Mouse (Mus musculus) spleen, postnatal 4 days (tissue): ENCODE measurements around the gene Sgk1.

Experiments used
- DNase-seq, 2 experiments: peaks; one replicate each; pipeline ENCODE4 v3.0.0; 2022; ENCODE audit warnings: low spot score in 2 of 2

Gene Sgk1

DNA sequence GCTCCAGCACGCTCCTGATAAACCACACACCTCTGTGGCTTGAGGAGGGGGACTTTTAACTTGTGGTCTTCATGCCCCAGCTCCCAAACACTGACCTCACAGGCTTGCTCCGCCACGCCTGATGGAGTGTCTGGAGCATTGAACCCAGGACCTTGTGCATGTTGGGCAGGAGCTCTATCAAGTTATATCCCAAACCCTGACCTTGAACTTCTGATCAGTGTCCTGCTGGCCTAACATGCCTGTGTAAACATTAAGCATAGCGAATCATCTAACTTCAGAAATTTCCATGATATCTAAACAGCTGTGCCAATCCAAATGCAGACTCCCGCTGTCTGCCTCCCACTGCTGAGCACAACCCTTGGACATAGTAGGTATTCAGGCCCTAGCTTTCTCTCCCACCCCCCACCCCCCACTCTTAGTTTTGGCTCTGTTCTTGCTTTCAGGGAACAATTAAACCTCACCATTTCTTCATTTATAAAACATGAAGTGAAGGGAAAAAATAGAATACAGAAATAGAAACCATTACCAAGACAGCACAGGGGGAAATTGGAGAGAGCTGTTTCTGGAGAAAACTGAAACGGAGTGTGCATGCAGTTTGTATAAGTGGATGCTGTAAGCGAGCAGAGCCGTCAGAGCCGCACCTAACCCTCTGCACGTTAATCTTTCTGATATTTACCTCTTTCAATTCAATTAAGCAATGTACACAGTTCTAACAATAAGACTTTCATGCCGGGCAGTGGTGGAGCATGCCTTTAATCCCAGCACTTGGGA is 34.5 kb downstream of the Sgk1 start:
- DNase-seq: no peak

DNA sequence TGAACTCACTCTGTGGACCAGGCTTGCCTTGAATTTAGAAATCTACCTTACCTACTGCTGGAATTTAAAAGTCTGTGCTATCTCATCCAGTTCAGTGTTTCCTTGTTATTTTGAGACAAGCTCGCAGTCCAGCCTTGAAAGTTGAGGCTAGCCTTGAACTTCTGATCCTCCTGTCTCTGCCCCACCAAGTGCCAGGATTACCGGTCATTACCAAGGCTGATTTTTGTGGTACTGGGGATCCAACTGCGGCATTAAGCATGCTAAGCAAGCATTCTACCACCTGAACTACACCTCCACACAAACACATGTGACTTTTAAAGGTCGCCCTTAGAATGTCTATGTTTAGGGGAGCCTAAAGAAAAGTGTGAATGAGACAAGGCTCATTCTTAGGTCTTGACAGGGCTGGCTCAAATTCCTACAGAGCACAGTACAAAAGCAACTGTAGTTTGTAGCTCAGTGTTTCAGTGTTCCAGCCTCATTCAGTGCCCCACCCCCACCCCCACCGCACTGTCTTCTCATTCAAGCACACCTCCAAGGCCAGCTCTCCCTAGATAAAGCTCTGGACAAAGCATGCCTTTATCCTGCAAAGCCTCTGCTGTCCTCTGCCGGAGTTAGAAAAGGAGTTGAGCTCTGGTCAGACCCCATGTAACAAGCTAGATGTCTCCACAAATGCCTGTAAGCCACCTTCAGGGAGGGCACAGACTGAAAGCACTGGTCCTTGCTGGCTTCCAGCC is 36.2 kb downstream of the Sgk1 start:
- DNase-seq: no peak

DNA sequence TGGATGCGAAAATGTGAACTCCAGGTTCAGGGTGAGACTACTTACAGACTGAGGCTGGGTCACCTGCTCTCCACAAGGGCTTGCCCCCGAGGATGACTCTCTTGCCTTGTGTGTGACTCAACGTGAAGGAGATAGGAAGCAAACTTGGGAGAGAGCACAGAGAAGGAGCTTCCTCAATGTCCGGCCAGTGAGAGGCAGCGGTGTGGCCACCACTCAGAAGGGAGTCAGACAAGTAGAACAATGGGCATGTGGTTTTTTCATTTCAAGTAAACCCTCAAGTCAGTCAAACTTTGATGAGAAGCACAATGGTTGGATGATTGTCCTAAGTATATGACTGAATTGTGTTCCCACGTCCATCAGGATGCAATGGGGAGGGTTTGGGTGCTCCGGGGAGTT is 36.8 kb downstream of the Sgk1 start:
- DNase-seq: no peak

DNA sequence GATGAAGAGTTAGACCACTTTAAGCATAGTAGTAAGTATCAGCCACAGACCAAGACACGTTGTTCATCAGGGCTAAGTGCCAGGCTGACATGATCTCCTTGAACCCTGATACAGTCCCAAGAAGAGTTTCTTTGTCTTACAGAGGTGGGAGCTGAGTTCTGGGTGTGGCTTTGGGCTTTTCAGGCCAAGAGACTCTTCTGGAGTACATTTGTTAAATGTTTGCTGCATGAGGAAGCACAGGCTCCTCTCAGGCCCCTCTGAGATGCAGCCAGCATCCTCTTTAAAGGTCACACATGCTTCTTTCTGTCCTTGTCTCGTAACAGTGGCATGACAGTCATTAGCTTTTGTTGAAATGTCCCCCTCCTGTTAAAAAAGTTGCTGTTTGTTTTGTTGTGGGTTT is 38.6 kb downstream of the Sgk1 start:
- no peak for DNase-seq

DNA sequence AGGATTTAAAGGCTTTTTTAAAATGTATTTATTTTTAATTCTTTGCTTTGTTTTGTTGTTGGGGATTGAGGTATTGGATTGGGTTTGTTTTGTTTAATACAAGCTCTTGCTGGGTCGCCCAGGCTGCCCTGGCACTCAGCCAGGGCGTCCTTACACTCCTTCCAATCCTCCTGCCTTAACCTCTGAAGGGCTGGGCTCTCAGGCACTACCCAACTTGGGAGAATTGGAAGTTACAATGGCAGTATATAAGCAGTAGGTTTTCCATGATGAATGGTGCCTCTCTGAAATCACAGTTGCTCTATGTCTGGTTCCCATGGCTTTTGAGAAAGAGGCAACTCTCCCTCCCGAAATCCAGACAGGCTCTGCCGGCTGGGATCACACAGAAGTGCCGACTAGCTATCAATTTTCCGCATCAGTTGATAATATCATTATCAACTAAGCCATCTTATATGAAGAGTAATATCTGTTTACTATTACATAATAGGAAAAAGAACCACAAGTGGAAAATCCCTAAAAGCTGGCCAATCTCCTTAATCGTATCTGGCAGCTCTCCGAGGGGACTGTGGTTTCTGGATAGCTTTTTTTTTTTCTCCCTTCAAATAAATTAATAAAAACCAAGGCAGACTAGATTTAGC is 40.8 kb downstream of the Sgk1 start:
- DNase-seq: no peak

DNA sequence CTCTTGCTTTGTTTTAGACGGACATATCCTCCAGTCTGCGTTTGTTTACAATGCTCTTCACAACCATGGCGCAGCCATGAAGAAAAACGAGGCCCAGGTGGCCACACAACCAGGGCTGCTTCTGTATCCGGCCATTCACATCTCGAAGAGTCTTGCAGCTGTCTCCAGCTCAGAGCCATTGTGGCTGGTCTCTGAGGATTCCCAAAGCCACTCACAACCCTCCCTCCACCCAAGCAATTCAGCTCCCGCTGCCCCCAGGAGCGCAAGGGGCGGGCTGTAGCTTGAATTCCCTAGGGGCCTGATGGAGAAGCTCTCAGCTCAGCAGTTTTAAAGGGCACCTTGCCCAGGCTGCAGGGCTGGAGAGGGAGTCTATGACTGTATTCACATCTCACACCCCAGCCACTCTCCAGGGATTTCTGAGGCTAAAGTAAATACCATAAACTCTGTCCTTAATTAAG is 41.5 kb downstream of the Sgk1 start:
- DNase-seq: no peak

DNA sequence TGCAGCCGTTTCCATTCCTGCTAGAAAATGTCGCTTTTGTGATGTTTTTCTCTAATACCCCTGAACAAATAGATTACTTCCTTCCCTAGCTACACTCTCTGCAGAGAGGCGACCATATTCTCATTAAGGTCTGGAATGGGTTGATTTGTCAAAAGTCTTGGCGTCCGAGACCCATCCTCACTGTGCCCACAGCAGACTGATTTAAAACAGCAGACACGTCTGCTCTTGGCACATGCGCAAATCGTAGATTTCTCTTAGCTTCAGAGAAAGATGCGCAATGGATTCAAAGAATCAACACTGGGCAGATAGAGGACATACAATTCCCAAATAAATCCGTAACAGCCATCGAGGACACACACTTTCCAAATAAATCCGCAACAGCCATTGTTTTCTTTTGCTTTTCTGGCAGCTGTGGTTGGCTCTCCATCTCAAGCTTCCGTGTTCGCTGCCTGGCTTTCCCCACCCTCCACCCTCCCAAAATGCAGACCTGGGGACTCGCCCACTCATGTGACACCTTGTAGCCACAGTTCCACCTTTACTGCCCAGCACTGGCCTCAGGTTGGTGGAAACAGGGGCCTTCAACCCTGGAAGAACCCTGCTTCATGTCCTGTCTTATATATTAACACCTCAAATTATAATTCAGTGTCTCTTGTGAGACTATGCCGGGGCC is 42.2 kb downstream of the Sgk1 start:
- no peak for DNase-seq

DNA sequence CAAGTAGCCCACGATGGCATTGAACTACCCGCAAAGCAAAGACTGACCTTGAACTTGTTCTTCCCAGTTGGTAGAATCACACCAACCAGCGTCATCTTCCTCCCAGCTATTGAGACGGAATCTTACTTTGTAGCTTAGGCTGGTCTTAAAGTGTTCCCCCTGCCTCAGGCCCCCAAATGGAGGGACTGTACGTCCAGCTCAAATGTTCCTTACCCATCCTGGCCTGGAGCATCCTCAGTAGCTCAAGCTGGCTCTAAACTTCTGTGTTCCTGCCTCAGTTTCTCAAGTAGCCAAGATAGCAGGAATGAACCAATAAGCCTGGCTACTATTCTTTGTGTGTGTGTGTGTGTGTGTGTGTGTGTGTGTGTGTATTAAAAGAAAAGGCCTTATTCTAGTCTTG is 45.0 kb downstream of the Sgk1 start:
- no peak for DNase-seq

DNA sequence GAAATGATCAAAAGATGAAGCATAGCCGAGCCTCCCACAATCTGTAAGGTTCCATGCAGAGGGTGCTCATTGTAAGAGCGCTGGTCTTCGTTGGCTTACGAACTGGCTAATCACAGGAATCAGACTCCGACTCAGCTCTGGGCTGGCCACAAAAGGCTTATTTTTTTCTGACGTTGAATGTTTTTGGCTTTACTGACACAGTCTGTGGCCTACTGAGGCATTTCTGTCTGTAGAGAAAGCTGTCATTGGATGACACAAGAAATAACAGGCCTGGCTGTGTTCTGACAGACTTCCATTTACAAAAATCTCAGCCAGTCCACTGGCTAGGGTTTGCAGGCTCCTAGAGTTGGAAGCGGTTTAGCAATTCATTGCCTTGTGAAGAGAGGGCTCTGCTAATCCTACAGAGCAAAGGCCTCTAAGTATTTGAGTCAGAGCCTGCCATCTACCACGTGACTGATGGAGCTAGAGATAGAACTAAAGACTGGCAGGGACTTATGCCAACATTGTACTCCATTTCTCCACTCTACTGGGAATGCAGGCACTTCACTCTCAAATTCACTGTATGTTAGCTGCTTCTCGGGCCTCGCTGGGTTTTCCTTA is 48.9 kb downstream of the Sgk1 start:
- DNase-seq: no peak

DNA sequence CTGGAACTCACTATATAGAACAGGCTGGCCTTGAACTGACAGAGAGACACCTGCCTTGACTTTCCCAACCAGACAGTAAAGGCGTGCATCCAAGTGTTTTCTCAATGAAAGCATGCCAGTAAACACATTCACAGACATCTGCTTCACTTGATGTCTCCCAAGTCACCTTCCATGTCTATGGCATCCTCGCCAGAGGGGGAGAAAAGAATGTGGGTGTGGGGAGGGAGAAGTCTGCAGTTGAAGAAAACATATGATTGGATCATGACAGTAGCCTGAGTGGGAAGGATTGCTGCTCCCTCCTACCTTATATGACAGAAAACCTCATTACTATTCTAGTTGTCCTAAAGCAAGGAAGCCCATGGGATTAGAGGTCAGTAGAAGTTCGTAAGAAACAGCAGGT is 50.8 kb downstream of the Sgk1 start:
- DNase-seq: no peak

DNA sequence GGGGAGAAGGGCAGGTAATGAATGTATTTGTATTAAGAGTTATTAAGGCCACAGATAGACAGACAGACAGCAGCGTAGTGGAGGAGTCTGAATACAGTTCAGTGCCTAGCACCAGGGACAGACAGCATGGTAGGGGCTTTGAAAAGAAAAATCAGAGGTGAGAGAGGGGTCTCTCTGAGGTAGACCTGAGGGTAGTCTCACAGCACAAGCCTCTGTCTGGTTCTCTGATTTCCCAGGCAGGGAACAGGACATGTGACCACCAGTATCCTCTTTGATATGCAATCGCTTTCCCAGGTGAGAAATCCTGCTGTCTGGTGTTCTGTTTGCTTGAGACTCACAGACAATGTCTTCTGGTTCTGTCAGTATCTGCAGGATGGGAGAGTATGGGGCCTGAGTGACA is 52.8 kb downstream of the Sgk1 start:
- DNase-seq: no peak

DNA sequence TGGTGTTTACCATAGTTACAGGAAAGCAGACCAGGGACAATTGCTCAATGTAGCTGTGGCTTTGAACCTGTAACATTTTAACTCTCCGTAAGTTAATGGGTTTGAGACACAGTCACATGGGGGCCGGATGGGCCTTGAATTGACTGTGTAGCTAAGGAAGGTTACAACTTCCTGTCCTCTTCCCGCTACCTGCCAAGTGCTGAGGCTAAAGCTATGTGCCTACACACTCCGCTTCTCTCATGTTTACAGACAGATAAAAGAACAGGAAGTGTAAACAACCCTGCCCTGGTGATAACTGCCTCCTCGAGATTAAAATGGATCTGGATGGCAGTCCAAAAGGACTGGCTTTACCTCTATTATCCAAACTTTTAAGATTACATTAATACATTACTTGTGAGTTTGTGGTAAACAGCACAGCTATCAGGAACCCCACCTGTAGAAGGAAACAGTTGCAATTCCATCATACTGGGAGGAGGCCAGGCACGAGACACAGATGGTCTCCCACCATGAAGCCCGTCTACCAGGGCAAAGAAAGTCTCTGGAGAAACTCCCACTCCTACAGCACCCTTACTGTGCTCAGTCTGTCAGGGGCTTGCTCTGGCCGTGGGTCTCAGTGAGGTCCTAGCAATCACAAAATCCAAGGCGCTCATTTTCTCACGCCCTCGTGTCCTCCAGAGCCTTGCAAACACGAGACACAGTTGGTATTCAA is 54.7 kb downstream of the Sgk1 start:
- DNase-seq: no peak

DNA sequence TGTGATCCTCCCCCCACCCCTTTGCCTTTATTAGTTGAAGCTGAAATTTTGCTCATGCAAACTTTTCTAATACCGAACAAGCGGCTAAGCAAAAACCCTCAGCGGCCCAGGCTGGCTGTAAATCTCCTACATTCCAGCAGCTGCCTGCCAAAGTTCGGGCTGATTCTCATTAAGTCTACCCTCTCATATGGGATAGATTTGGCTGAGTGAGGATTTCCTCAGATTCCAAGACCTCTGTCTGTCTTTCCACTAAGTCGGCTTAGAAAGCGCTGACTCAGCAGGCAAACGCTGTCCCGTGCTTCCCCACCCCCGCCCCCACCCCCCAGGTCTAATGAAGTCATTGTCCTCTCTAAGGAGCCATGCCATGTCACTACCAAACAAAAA is 55.2 kb downstream of the Sgk1 start:
- DNase-seq: no peak

DNA sequence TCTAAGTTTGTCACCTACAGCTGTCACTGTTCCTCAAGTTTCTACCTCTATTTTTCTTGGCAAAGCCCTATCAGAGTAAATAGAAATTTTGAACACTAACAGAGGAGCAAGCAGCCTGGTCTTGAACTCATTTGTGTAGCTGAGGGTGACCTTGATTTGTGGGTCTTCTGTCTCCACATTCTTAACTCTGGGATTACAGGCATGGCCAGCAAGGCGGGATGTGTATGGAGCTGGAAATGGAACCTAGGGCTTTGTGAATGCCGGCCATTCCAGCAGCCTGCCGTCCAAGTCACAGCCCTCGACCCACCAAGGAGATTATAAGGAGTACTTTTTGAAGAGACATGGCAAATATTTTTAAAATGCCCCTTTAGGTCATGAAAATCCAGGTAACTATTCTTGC is 56.2 kb downstream of the Sgk1 start:
- DNase-seq: no peak

DNA sequence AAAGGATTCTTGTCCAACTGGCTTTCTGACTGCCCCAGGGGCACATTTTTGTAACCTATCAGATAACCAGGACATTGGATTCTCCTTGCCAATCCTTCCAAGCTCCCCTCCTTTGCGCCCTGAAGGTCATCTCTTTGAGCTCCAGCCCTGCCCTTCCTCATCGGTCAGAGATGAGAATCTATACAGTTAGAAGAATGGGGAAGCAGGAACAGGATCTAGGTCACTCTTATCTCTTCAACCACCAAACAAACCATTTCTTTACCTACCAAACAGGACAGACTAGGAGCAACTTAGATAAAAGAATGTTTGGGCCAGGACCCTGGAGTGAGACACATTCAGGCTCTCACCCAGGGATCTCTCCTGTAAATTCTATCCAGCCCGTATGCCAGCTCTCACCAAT is 59.3 kb downstream of the Sgk1 start:
- DNase-seq: no peak

DNA sequence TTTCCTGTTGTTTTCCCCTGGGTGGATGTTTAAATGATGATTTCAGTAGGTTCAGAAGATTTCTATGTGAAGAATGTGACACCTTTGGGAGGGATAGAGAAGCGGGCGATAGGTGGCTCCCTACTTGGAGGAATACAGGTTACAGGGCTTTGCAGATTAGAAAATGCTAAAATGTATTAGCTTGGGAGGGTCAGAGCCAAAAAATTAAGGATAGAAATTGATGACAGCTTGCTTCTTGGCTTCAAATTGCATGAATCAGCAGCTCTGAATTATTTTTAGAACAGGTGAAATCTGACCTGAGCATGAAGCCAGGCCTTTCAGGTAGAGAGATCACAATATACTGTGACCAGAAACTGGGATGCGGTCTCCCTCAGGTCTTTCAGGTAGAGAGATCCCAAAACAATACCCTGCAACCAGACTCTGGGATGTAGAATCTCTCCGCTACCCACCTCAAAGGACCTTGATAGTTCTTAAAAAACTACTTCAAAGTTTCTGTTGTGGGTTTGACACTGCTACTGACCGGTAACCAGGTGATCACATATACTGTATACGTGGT is 61.2 kb downstream of the Sgk1 start:
- no peak for DNase-seq

DNA sequence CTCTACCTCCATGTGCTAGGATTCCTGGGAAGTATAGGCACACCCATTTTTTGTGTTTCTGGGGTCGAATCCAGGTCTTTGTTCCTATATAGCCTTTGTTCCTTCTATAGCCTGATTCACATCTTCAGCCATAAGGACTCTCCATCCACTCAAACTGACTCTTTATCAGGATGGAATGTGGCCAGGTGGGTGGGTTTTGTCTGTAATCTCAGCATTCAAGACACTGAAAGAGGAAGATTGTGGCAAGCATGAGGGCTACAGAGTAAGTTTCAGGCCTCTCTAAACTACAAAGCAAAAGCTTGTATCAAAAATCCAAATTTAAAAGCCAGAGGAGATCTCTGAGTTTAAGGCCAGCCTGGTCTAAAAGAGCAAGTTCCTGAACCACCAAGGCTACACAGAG is 63.2 kb downstream of the Sgk1 start:
- DNase-seq: no peak

DNA sequence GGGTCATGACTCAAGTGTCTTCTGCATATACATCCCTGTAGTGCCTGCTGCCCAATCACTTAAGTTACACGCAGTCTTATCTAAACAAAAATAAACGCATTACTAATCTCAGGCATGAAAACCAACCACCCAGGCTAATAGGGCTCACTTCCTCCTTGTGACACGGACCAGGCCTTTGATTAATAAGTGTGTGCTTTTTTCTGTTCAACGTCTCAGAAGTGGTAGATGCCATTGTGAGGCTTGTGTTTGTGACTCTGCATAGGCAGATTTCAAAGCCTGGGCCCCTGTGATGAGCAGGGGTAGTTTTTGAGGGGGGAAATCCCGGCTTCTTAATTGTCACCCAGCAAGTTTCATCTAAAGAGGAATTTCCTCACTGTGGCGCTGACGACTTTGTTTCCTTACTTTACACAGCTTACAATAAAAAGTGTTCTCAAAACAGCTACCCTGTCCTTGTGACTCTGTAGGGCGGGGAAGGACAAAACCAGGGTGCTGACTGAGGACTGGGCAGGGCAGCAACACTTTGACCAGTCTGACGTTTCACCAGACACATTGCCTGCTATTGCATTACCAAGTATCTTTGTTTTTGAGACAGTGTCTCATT is 64.9 kb downstream of the Sgk1 start:
- DNase-seq: no peak

DNA sequence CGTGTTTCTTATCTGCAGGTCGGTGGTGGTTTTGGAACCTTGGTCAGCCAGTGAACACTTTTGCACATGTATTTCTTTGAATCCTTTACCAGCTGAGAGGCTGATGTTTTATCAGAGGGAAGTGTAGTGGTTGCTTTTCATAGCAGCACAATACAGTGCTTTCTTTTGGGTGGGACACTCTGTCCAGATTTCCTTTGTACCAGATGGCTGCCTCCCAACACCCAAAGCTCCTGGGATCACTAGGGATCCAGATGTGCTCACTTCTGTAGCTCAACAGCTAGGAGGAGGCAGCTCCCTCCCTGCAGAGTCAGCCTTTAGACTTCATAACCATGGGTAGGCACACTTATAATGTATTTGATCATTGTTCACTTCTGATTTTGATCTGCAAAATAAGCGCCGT is 70.5 kb downstream of the Sgk1 start:
- no peak for DNase-seq

DNA sequence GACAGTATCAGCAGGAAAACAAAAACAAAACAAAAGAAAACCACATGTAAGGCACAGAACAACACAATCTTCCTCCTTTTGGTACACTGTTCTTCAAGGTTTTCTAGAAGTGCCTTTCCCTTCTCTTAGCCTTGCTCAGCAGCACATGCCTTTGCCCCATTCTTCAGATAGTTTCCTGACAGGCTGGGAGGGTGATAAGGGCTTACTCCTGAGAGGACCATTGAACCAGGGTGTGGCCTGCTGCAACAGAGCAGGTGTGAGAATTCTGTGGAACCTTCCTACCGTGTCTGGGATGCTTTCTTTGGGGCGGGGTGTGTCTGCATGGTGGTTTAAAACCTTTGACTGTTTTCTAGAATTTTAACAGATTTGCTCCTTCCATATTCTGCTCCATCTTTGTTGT is 79.1 kb downstream of the Sgk1 start:
- DNase-seq: no peak

DNA sequence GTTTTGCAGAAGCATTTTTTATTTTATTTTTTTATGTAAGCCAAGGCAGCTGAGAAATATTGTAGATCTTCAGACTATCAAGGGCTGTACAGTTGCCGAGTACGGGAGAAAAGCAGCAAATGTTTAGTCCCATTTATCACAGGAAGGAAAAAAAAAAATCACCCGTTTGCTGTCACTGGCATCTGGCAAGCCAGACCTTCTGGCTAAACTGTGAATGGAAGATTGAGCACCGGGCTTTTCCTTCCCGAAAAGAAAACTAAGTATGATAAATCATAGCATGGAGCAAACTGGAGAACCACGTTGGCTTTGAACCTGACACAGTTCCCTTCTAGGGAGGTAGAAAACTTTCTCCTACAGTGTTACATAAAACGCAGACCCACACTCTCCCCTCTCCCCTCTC is 81.0 kb downstream of the Sgk1 start:
- DNase-seq: no peak
